Mouse (Mus musculus): ENCODE results near the gene Ascl5. TPM values are rescaled to one million over a fixed set of nuclear protein-coding genes. Genes with fewer than 3 reads are reported as not detected.

Ascl5 gene
- total RNA-seq, 1 experiment = not detected

GRCm38 (mm10) chr1:136067579-136067978 is 17.0 kb downstream of the Ascl5 start:
- H3K4me1 ChIP-seq (ENCODE audit: control insufficient read depth in 2 of 2, insufficient read depth in 2 of 2, low read length in 2 of 2, poor library complexity in 1 of 2) = no peaks in the 10 kb centered on the region
- in situ Hi-C loops (cut with MboI; ENCODE audit: low sequenced_read_pairs in 2 of 2, unreplicated experiment in 2 of 2) = no loop called here
- H3K36me3 ChIP-seq (ENCODE audit: control insufficient read depth, insufficient read depth, low read length, poor library complexity, severe bottlenecking) = no peaks in the 10 kb centered on the region
- H3K4me3 ChIP-seq (ENCODE audit: insufficient read depth in 1 of 2, low read depth in 1 of 2, low read length in 2 of 2, poor library complexity in 1 of 2, severe bottlenecking in 1 of 2) = no peak overlapping the region
- TF ChIP-seq CHD2 (IDR thresholded peaks at IDR 0.05; ENCODE audit: low read depth, low read length) (no peak), ZC3H11A (IDR thresholded peaks at IDR 0.05; ENCODE audit: borderline replicate concordance, low read depth, low read length) (no peak), MAFK (IDR thresholded peaks at IDR 0.05; ENCODE audit: insufficient read depth, low read depth, low read length) (no peak), ZNF384 (IDR thresholded peaks at IDR 0.05; ENCODE audit: low read depth, low read length) (no peak), HCFC1 (IDR thresholded peaks at IDR 0.05; ENCODE audit: borderline replicate concordance, insufficient read depth, low read length) (no peak)
- no peaks in the 10 kb centered on the region for H3K9me3 ChIP-seq (ENCODE audit: control insufficient read depth, insufficient read depth, low read depth, low read length)
- H3K27ac ChIP-seq (ENCODE audit: insufficient read depth, low read depth, low read length, poor library complexity, severe bottlenecking) = no peak overlapping the region
- DNase-seq (ENCODE audit: low read depth, low spot score) = no peak
- no peak overlapping the region for H3K9ac ChIP-seq (ENCODE audit: insufficient read depth, low read depth, low read length, poor library complexity, severe bottlenecking)

GRCm38 (mm10) chr1:136076086-136076485 is 25.5 kb downstream of the Ascl5 start:
- Histone ChIP-seq H3K27ac (ENCODE audit: insufficient read depth, low read depth, low read length, poor library complexity, severe bottlenecking) (no peak overlapping the region), H3K9me3 (ENCODE audit: control insufficient read depth, insufficient read depth, low read depth, low read length) (no peaks in the 10 kb centered on the region), H3K36me3 (ENCODE audit: control insufficient read depth, insufficient read depth, low read length, poor library complexity, severe bottlenecking) (no peaks in the 10 kb centered on the region), H3K9ac (ENCODE audit: insufficient read depth, low read depth, low read length, poor library complexity, severe bottlenecking) (no peak overlapping the region), H3K4me1 (ENCODE audit: control insufficient read depth in 2 of 2, insufficient read depth in 2 of 2, low read length in 2 of 2, poor library complexity in 1 of 2) (no peaks in the 10 kb centered on the region), H3K4me3 (ENCODE audit: insufficient read depth in 1 of 2, low read depth in 1 of 2, low read length in 2 of 2, poor library complexity in 1 of 2, severe bottlenecking in 1 of 2) (no peak overlapping the region)
- in situ Hi-C loops (cut with MboI; ENCODE audit: low sequenced_read_pairs in 2 of 2, unreplicated experiment in 2 of 2) = no loop called here
- 0 out of 2 replicates have a peak, but pooled peaks have one; percentile 6 for TF ChIP-seq ZC3H11A (IDR thresholded peaks at IDR 0.05; ENCODE audit: borderline replicate concordance, low read depth, low read length)
- TF ChIP-seq ZNF384 (IDR thresholded peaks at IDR 0.05; ENCODE audit: low read depth, low read length) = no peak
- no peak for TF ChIP-seq CHD2 (IDR thresholded peaks at IDR 0.05; ENCODE audit: low read depth, low read length)
- no peak for TF ChIP-seq HCFC1 (IDR thresholded peaks at IDR 0.05; ENCODE audit: borderline replicate concordance, insufficient read depth, low read length)
- DNase-seq (ENCODE audit: low read depth, low spot score) = peak; percentile 7

DNA sequence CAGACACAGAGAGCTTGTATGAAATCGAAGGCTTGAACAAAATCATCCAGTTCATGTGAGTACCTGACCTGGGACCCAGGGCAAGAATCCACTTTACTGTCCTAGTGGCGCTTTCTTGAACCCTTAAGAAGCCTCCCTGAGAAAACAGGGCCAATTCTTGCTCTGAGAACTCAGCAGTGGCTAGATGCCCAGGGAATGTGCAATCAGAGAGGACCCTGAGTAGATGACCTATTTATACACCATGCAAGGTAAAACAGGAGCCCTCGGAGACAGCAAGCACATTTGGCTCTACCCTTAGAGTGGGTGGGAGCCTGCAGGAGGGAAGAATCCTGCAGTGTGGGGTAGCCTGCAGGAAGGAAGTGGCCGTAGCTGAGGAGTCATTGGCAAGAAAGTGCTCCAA is 27.1 kb downstream of the Ascl5 start:
- in situ Hi-C loops (cut with MboI; ENCODE audit: low sequenced_read_pairs in 2 of 2, unreplicated experiment in 2 of 2) = no loop called here
- H3K4me3 ChIP-seq (ENCODE audit: insufficient read depth in 1 of 2, low read depth in 1 of 2, low read length in 2 of 2, poor library complexity in 1 of 2, severe bottlenecking in 1 of 2) = no peak overlapping the region

DNA sequence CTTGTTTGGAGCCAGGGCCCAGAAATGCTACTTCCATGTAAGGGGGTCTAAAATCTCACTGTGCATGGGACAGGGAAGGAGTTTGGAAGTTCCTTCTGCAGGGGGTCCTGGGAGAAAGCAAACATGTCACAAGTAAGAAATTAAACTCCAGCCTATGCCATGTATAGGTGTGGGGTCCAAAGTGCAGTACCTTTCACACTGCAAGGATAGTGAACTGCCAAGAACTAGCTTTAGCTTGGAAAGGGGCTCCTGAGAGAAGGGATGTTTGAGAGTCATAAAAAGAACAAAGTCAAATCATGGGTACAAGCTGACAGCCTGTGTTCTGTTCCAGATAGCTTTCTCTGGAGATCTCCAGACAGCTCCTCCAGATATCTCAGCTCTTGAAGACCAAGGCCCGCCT is 30.6 kb downstream of the Ascl5 start:
- TF ChIP-seq MAFK (IDR thresholded peaks at IDR 0.05; ENCODE audit: insufficient read depth, low read depth, low read length) = no peak
- no peak for TF ChIP-seq ZC3H11A (IDR thresholded peaks at IDR 0.05; ENCODE audit: borderline replicate concordance, low read depth, low read length)
- TF ChIP-seq HCFC1 (IDR thresholded peaks at IDR 0.05; ENCODE audit: borderline replicate concordance, insufficient read depth, low read length) = no peak
- no peak for TF ChIP-seq CHD2 (IDR thresholded peaks at IDR 0.05; ENCODE audit: low read depth, low read length)
- no peak for TF ChIP-seq ZNF384 (IDR thresholded peaks at IDR 0.05; ENCODE audit: low read depth, low read length)
- no peaks in the 10 kb centered on the region for H3K4me1 ChIP-seq (ENCODE audit: control insufficient read depth in 2 of 2, insufficient read depth in 2 of 2, low read length in 2 of 2, poor library complexity in 1 of 2)
- no peak for DNase-seq (ENCODE audit: low read depth, low spot score)
- in situ Hi-C loops (cut with MboI; ENCODE audit: low sequenced_read_pairs in 2 of 2, unreplicated experiment in 2 of 2) = no loop called here
- no peak overlapping the region for H3K27ac ChIP-seq (ENCODE audit: insufficient read depth, low read depth, low read length, poor library complexity, severe bottlenecking)
- H3K9ac ChIP-seq (ENCODE audit: insufficient read depth, low read depth, low read length, poor library complexity, severe bottlenecking) = no peak overlapping the region
- no peaks in the 10 kb centered on the region for H3K36me3 ChIP-seq (ENCODE audit: control insufficient read depth, insufficient read depth, low read length, poor library complexity, severe bottlenecking)
- H3K4me3 ChIP-seq (ENCODE audit: insufficient read depth in 1 of 2, low read depth in 1 of 2, low read length in 2 of 2, poor library complexity in 1 of 2, severe bottlenecking in 1 of 2) = no peak overlapping the region
- H3K9me3 ChIP-seq (ENCODE audit: control insufficient read depth, insufficient read depth, low read depth, low read length) = no peaks in the 10 kb centered on the region

More for the DNA sequence above, 27.1 kb downstream of the Ascl5 start:
- H3K9me3 ChIP-seq (ENCODE audit: control insufficient read depth, insufficient read depth, low read depth, low read length) = no peaks in the 10 kb centered on the region
- TF ChIP-seq ZNF384 (IDR thresholded peaks at IDR 0.05; ENCODE audit: low read depth, low read length) (no peak), ZC3H11A (IDR thresholded peaks at IDR 0.05; ENCODE audit: borderline replicate concordance, low read depth, low read length) (no peak), HCFC1 (IDR thresholded peaks at IDR 0.05; ENCODE audit: borderline replicate concordance, insufficient read depth, low read length) (no peak), CHD2 (IDR thresholded peaks at IDR 0.05; ENCODE audit: low read depth, low read length) (no peak), MAFK (IDR thresholded peaks at IDR 0.05; ENCODE audit: insufficient read depth, low read depth, low read length) (no peak)
- H3K4me1 ChIP-seq (ENCODE audit: control insufficient read depth in 2 of 2, insufficient read depth in 2 of 2, low read length in 2 of 2, poor library complexity in 1 of 2) = no peaks in the 10 kb centered on the region
- no peak overlapping the region for H3K27ac ChIP-seq (ENCODE audit: insufficient read depth, low read depth, low read length, poor library complexity, severe bottlenecking)
- no peaks in the 10 kb centered on the region for H3K36me3 ChIP-seq (ENCODE audit: control insufficient read depth, insufficient read depth, low read length, poor library complexity, severe bottlenecking)
- no peak for DNase-seq (ENCODE audit: low read depth, low spot score)
- H3K9ac ChIP-seq (ENCODE audit: insufficient read depth, low read depth, low read length, poor library complexity, severe bottlenecking) = no peak overlapping the region
